Mouse (Mus musculus): ENCODE measurements around the gene Cers6. TPM values are rescaled to one million over a fixed set of nuclear protein-coding genes. Genes with fewer than 3 reads are reported as not detected.

Cers6 gene
- total and polyA plus RNA-seq, 3 experiments: 2.1 to 9.6 (median 8.7) TPM

- DNase-seq: no peak
- Histone ChIP-seq H3K36me3 (ENCODE audit: control insufficient read depth, insufficient read depth, low read length) (no peaks in the 10 kb centered on the region), H3K79me2 (replicated peaks; ENCODE audit: control insufficient read depth, insufficient read depth, low read length) (no peaks in the 10 kb centered on the region), H3K4me3 (no peak overlapping the region), H3K4me1 (ENCODE audit: control insufficient read depth, insufficient read depth, low read length) (no peaks in the 10 kb centered on the region), H3K27ac (no peak overlapping the region), H3K9ac (ENCODE audit: low read depth, low read length) (no peak overlapping the region), H3K27me3 (ENCODE audit: control insufficient read depth, insufficient read depth, low read length) (no peaks in the 10 kb centered on the region)
- TF ChIP-seq POLR2A (IDR thresholded peaks at IDR 0.05; ENCODE audit: insufficient read depth, low read depth, low read length) (no peak), CTCF (IDR thresholded peaks at IDR 0.05) (no peak), EP300 (IDR thresholded peaks at IDR 0.05; ENCODE audit: insufficient read depth, low read depth, low read length) (no peak)
- WGBS: 89% methylated on average over 10 of the region's 10 CpGs
- intact Hi-C loops (cut with DNase I): no loop called here
Measured at GRCm38 (mm10) chr2:68960620-68961019, 99.4 kb downstream of the Cers6 start.

GRCm38 (mm10) chr2:68966360-68966759, 105.1 kb downstream of the Cers6 start:
- Histone ChIP-seq H3K27ac (no peak overlapping the region), H3K9ac (ENCODE audit: low read depth, low read length) (no peak overlapping the region), H3K79me2 (replicated peaks; ENCODE audit: control insufficient read depth, insufficient read depth, low read length) (no peaks in the 10 kb centered on the region), H3K4me1 (ENCODE audit: control insufficient read depth, insufficient read depth, low read length) (no peaks in the 10 kb centered on the region), H3K4me3 (no peak overlapping the region), H3K27me3 (ENCODE audit: control insufficient read depth, insufficient read depth, low read length) (no peaks in the 10 kb centered on the region), H3K36me3 (ENCODE audit: control insufficient read depth, insufficient read depth, low read length) (no peaks in the 10 kb centered on the region)
- 87% methylated on average over 1 of the region's 1 CpGs for WGBS
- intact Hi-C loops (cut with DNase I): no loop called here
- TF ChIP-seq CTCF (IDR thresholded peaks at IDR 0.05): no peak
- DNase-seq: no peak

GRCm38 (mm10) chr2:68968028-68968427, 106.8 kb downstream of the Cers6 start:
- no peaks in the 10 kb centered on the region for H3K36me3 ChIP-seq (ENCODE audit: control insufficient read depth, insufficient read depth, low read length)
- DNase-seq: no peak
- intact Hi-C loops (cut with DNase I): no loop called here
- TF ChIP-seq CTCF (IDR thresholded peaks at IDR 0.05) (no peak), POLR2A (IDR thresholded peaks at IDR 0.05; ENCODE audit: insufficient read depth, low read depth, low read length) (no peak), EP300 (IDR thresholded peaks at IDR 0.05; ENCODE audit: insufficient read depth, low read depth, low read length) (no peak)
- H3K27me3 ChIP-seq (ENCODE audit: control insufficient read depth, insufficient read depth, low read length): no peaks in the 10 kb centered on the region
- 84% methylated on average over 8 of the region's 8 CpGs for WGBS
- H3K9ac ChIP-seq (ENCODE audit: low read depth, low read length): no peak overlapping the region
- H3K79me2 ChIP-seq (replicated peaks; ENCODE audit: control insufficient read depth, insufficient read depth, low read length): no peaks in the 10 kb centered on the region
- H3K4me3 ChIP-seq: no peak overlapping the region
- no peaks in the 10 kb centered on the region for H3K4me1 ChIP-seq (ENCODE audit: control insufficient read depth, insufficient read depth, low read length)
- no peak overlapping the region for H3K27ac ChIP-seq

- no peaks in the 10 kb centered on the region for H3K79me2 ChIP-seq (replicated peaks; ENCODE audit: control insufficient read depth, insufficient read depth, low read length)
- no peaks in the 10 kb centered on the region for H3K27me3 ChIP-seq (ENCODE audit: control insufficient read depth, insufficient read depth, low read length)
- no peak overlapping the region for H3K4me3 ChIP-seq
- no peak overlapping the region for H3K9ac ChIP-seq (ENCODE audit: low read depth, low read length)
- H3K36me3 ChIP-seq (ENCODE audit: control insufficient read depth, insufficient read depth, low read length): no peaks in the 10 kb centered on the region
- TF ChIP-seq POLR2A (IDR thresholded peaks at IDR 0.05; ENCODE audit: insufficient read depth, low read depth, low read length) (no peak), CTCF (IDR thresholded peaks at IDR 0.05) (no peak), EP300 (IDR thresholded peaks at IDR 0.05; ENCODE audit: insufficient read depth, low read depth, low read length) (no peak)
- DNase-seq: no peak
- no peaks in the 10 kb centered on the region for H3K4me1 ChIP-seq (ENCODE audit: control insufficient read depth, insufficient read depth, low read length)
- H3K27ac ChIP-seq: no peak overlapping the region
- intact Hi-C loops (cut with DNase I): no loop called here
- 81% methylated on average over 5 of the region's 5 CpGs for WGBS
Measured at GRCm38 (mm10) chr2:68971840-68972239, 110.6 kb downstream of the Cers6 start.

- Histone ChIP-seq H3K27ac (no peak overlapping the region), H3K4me3 (no peak overlapping the region), H3K79me2 (replicated peaks; ENCODE audit: control insufficient read depth, insufficient read depth, low read length) (no peaks in the 10 kb centered on the region), H3K36me3 (ENCODE audit: control insufficient read depth, insufficient read depth, low read length) (no peaks in the 10 kb centered on the region), H3K4me1 (ENCODE audit: control insufficient read depth, insufficient read depth, low read length) (no peaks in the 10 kb centered on the region), H3K9ac (ENCODE audit: low read depth, low read length) (no peak overlapping the region), H3K27me3 (ENCODE audit: control insufficient read depth, insufficient read depth, low read length) (no peaks in the 10 kb centered on the region)
- no peak for DNase-seq
- TF ChIP-seq POLR2A (IDR thresholded peaks at IDR 0.05; ENCODE audit: insufficient read depth, low read depth, low read length): no peak
- TF ChIP-seq CTCF (IDR thresholded peaks at IDR 0.05): no peak
- TF ChIP-seq EP300 (IDR thresholded peaks at IDR 0.05; ENCODE audit: insufficient read depth, low read depth, low read length): no peak
- intact Hi-C loops (cut with DNase I): no loop called here
- 84% methylated on average over 2 of the region's 2 CpGs for WGBS
Measured at GRCm38 (mm10) chr2:68973753-68974152, 112.5 kb downstream of the Cers6 start.

GRCm38 (mm10) chr2:68975286-68975685, 114.0 kb downstream of the Cers6 start:
- no peak for TF ChIP-seq CTCF (IDR thresholded peaks at IDR 0.05)
- TF ChIP-seq EP300 (IDR thresholded peaks at IDR 0.05; ENCODE audit: insufficient read depth, low read depth, low read length): no peak
- TF ChIP-seq POLR2A (IDR thresholded peaks at IDR 0.05; ENCODE audit: insufficient read depth, low read depth, low read length): no peak
- H3K4me1 ChIP-seq (ENCODE audit: control insufficient read depth, insufficient read depth, low read length): no peaks in the 10 kb centered on the region
- H3K4me3 ChIP-seq: no peak overlapping the region
- DNase-seq: no peak
- no peaks in the 10 kb centered on the region for H3K79me2 ChIP-seq (replicated peaks; ENCODE audit: control insufficient read depth, insufficient read depth, low read length)
- intact Hi-C loops (cut with DNase I): no loop called here
- H3K9ac ChIP-seq (ENCODE audit: low read depth, low read length): no peak overlapping the region
- no peaks in the 10 kb centered on the region for H3K27me3 ChIP-seq (ENCODE audit: control insufficient read depth, insufficient read depth, low read length)
- no peaks in the 10 kb centered on the region for H3K36me3 ChIP-seq (ENCODE audit: control insufficient read depth, insufficient read depth, low read length)
- WGBS: 66% methylated on average over 6 of the region's 6 CpGs
- H3K27ac ChIP-seq: no peak overlapping the region
